Mouse (Mus musculus) forebrain, postnatal 0 days (tissue): ENCODE measurements around the gene Mapkap1. TPM values are rescaled to one million over a fixed set of nuclear protein-coding genes. Genes with fewer than 3 reads are reported as not detected.

Source experiments
- ATAC-seq: fragments of 200-750 bp; cut with Nextera tagmentation; 2 replicates; pipeline ENCODE4 v1.8.0; 2017; ENCODE audit warnings: mild to moderate bottlenecking, moderate library complexity
- DNase-seq: peaks from one replicate; pipeline ENCODE4 v3.0.0-alpha.2; 2015
- H3K27ac ChIP-seq: fragments of 300-500 bp; sonication (generic); 2 replicates; pipeline ENCODE4 v1.5.1; 2014; ENCODE audit warnings: low read depth, mild to moderate bottlenecking, antibody characterized with exemption, low read length, moderate library complexity, mixed read lengths
- H3K27me3 ChIP-seq: fragments of 300-500 bp; sonication (generic); 2 replicates; pipeline ENCODE4 v1.6.1; 2014; ENCODE audit warnings: mild to moderate bottlenecking, low read length, mixed read lengths; ENCODE audit not compliant: insufficient read depth
- H3K36me3 ChIP-seq: fragments of 300-500 bp; sonication (generic); 2 replicates; pipeline ENCODE4 v1.6.1; 2014; ENCODE audit warnings: mild to moderate bottlenecking, moderate library complexity; ENCODE audit not compliant: insufficient read depth
- H3K4me1 ChIP-seq: fragments of 300-500 bp; sonication (generic); 2 replicates; pipeline ENCODE4 v1.6.1; 2014; ENCODE audit warnings: antibody characterized with exemption; ENCODE audit not compliant: insufficient read depth
- H3K4me2 ChIP-seq: fragments of 300-500 bp; sonication (generic); 2 replicates; pipeline ENCODE4 v1.6.1; 2014; ENCODE audit warnings: low read depth, mild to moderate bottlenecking, moderate library complexity
- H3K4me3 ChIP-seq: fragments of 300-500 bp; sonication (generic); 2 replicates; pipeline ENCODE4 v1.5.1; 2014; ENCODE audit warnings: low read depth, low read length, mixed read lengths
- H3K9ac ChIP-seq: fragments of 300-500 bp; sonication (generic); 2 replicates; pipeline ENCODE4 v1.6.1; 2014; ENCODE audit warnings: mild to moderate bottlenecking
- H3K9me3 ChIP-seq: fragments of 300-500 bp; sonication (generic); 2 replicates; pipeline ENCODE4 v1.6.1; 2016; ENCODE audit warnings: low read length
- CTCF ChIP-seq: sonication (generic); IDR thresholded peaks from 2 replicates; pipeline ENCODE4 v1.5.1; 2016; ENCODE audit warnings: antibody characterized with exemption, control low read depth, low read depth
- WGBS: fragments of 180-500 bp; shearing (Covaris S2); extraction: QIAGEN DNeasy Blood & Tissue Kit; methylation state at CpG from one replicate; pipeline ENCODE4 v1.1.7; 2014; 5-methylcytosine and 5-hydroxymethylcytosine counted together
- polyA plus RNA-seq: library from polyadenylated mRNA; unstranded; fragments of >200 nt; fragmentation: Nextera tagmentation; extraction: Ambion mirVana; gene quantifications from 2 replicates; pipeline ENCODE4 v1.2.1, GENCODE M21; 2015
- total RNA-seq: library from RNA; depleted of rRNA; stranded (reverse); fragments of >200 nt; gene quantifications from 2 replicates; pipeline ENCODE4 v1.2.3, GENCODE M21; 2014; rRNA removed

Mapkap1 gene
- total and polyA plus RNA-seq, 2 experiments from 2014 or later, result 102 TPM

DNA sequence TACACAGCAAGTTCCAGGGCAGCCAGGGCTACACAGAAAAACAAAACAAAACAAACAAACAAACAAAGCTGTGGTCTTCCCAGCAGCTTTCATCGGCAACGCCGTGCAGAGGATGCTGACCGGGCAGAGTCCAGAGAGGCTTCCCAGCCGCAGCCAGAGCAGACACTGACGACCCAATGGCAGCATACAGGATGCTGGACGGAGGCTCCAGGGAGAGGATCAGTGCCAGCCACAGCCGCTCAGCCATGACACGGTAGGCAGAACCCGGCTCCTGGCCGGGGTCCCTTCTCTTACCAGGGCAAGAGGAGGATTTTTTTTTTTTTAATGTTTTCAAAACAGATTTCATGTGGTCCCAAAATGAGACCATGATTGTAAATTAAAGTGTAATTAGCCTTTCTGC lies 240.8 kb downstream of the Mapkap1 start:
- no peaks in the 10 kb centered on the region for H3K9me3 ChIP-seq
- peaks cover 3% of the 10 kb centered on the region; the same call in 1 of the 2 replicates for H3K27me3 ChIP-seq
- ATAC-seq (no peak), DNase-seq (no peak)
- no peak overlapping the region for H3K4me2 ChIP-seq
- WGBS, result 45% methylated on average over 11 of the region's 11 CpGs
- H3K4me1 ChIP-seq, result peaks cover 8% of the 10 kb centered on the region
- no peak overlapping the region for H3K9ac ChIP-seq
- H3K36me3 ChIP-seq, result no peaks in the 10 kb centered on the region
- no peak overlapping the region for H3K4me3 ChIP-seq
- no peak overlapping the region for H3K27ac ChIP-seq
- TF ChIP-seq CTCF, result no peak

DNA sequence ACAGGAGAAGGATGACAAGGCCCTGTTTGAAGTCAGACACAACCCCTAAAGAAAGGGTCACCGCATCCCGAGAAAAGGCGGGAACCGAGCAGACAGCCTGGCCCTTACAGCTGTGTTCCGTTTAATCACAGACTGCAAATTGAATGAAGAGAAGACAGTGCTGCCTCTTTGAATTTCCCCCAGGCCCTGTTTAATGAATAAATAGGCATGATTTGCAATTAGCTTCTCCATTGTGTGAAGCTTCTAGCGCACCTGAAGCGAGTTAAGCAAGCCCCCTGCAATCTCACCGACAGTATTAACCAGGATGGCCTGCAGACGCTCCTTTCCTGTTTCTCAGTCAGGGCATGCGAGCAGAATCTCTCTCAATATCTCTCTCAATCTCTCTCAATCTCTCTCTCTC lies 261.2 kb downstream of the Mapkap1 start:
- DNase-seq (peak; percentile 42), ATAC-seq (peak; percentile 14; the same call in 1 of the 2 replicates)
- H3K9ac ChIP-seq, result 0 out of 2 replicates have a peak overlapping the region, but pooled peaks have one; percentile 4
- H3K4me2 ChIP-seq, result no peak overlapping the region
- no peaks in the 10 kb centered on the region for H3K36me3 ChIP-seq
- no peaks in the 10 kb centered on the region for H3K27me3 ChIP-seq
- no peaks in the 10 kb centered on the region for H3K4me1 ChIP-seq
- H3K27ac ChIP-seq, result no peak overlapping the region
- no peak overlapping the region for H3K4me3 ChIP-seq
- no peaks in the 10 kb centered on the region for H3K9me3 ChIP-seq
- 24% methylated on average over 10 of the region's 10 CpGs for WGBS
- TF ChIP-seq CTCF, result no peak

DNA sequence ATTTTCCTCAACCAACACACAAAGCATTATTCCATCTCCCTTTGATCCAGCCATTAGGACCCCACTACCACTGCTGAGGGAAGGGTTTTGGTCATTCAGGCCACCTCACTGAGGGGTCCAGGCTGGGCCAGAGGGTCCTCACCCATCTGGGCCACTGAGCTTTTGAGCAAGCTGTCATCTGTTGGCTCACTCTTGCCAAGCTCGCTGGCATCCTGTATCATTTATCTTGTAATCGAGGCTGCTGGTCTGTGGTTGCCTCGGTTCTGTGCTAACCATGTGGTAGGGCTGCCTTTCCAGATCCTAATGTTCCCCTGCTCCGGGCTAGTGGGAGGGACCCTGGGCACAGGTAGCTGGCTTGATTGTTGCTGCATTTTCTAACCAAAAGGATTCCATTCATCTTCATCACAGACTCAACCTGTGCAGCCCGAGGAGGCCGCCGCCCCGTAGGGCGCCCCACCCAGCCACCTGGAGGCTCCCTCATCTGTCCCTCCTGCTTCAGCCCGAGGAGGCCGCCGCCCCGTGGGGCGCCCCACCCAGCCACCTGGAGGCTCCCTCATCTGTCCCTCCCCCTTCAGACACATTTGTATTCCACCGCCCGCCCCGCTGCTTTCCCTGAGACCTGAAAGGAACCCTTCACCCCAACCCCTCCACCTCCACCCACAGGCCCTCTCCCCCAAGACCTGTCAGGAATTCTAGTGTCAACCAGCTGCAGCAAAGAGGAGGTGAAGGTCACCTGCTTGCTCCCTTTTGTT lies 262.0 kb downstream of the Mapkap1 start:
- no peak for TF ChIP-seq CTCF
- no peak overlapping the region for H3K4me3 ChIP-seq
- WGBS, result 42% methylated on average over 17 of the region's 17 CpGs
- H3K27ac ChIP-seq, result no peak overlapping the region
- DNase-seq, result peak; percentile 41
- H3K4me1 ChIP-seq, result no peaks in the 10 kb centered on the region
- no peaks in the 10 kb centered on the region for H3K27me3 ChIP-seq
- no peak overlapping the region; the same call in 1 of the 2 replicates for H3K4me2 ChIP-seq
- H3K36me3 ChIP-seq, result no peaks in the 10 kb centered on the region; the same call in 1 of the 2 replicates
- ATAC-seq, result peak; percentile 27
- H3K9ac ChIP-seq, result no peak overlapping the region
- no peaks in the 10 kb centered on the region for H3K9me3 ChIP-seq

DNA sequence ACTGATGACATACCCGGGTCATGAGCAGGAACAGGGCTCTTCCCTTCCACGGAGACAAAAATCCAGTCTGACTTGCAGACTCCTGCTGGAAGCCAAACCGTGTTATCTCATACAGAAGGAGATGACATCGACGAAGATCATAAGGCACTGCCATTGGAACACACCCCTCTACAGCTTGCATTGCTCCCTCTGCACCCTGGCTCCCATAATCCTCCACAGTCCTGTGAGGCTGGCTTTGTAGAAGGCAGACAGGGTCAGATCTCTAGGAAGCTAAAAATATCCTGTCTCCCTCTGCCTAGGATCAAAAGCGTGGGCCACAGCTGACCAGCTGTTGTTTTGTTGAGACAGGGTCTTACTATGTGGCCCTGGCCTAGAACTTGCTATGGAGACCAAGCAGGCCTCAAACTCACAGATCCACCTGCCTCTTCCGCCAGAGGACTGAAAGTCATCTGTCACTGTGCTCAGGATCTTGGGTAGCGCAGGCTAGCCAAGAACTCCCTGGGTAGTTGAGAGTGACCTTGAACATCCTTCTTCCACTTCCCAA lies 262.7 kb downstream of the Mapkap1 start:
- H3K36me3 ChIP-seq, result no peaks in the 10 kb centered on the region; the same call in 1 of the 2 replicates
- H3K27ac ChIP-seq, result no peak overlapping the region
- ATAC-seq (no peak), DNase-seq (no peak)
- no peaks in the 10 kb centered on the region for H3K4me1 ChIP-seq
- TF ChIP-seq CTCF, result no peak
- H3K27me3 ChIP-seq, result no peaks in the 10 kb centered on the region
- no peak overlapping the region for H3K4me2 ChIP-seq
- H3K9ac ChIP-seq, result no peak overlapping the region
- no peaks in the 10 kb centered on the region for H3K9me3 ChIP-seq
- H3K4me3 ChIP-seq, result no peak overlapping the region
- 69% methylated on average over 8 of the region's 8 CpGs for WGBS

DNA sequence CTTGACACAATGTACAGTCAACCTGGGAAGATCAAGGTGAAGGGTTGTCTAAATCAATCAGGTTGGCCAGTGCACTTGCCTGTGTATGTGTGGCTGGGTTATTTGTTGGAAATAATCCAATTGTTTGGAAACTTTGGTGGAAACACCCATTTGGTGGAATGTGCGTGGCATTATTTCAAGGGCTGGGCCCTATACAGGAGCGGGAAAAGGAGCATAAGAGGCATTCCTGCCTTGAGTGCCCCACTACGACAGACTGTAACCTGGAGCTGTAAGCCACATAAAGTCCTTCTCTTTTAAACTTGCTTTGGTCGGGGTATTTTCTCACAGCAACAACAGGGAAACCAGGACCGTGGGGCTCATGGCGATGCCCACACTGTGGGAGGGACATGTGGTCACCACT lies 263.9 kb downstream of the Mapkap1 start:
- no peak for ATAC-seq
- no peak overlapping the region for H3K4me3 ChIP-seq
- peaks cover 7% of the 10 kb centered on the region for H3K36me3 ChIP-seq
- no peak overlapping the region for H3K27ac ChIP-seq
- no peaks in the 10 kb centered on the region for H3K4me1 ChIP-seq
- no peak overlapping the region for H3K9ac ChIP-seq
- TF ChIP-seq CTCF, result no peak
- H3K27me3 ChIP-seq, result no peaks in the 10 kb centered on the region
- no peak for DNase-seq
- no peak overlapping the region for H3K4me2 ChIP-seq
- WGBS, result 83% methylated on average over 6 of the region's 6 CpGs
- no peaks in the 10 kb centered on the region for H3K9me3 ChIP-seq

- peak; percentile 70 for ATAC-seq
- Histone ChIP-seq H3K4me1 (no peaks in the 10 kb centered on the region), H3K36me3 (peaks cover 18% of the 10 kb centered on the region), H3K9me3 (no peaks in the 10 kb centered on the region), H3K9ac (peak overlapping the region; percentile 60), H3K4me3 (peak overlapping the region; percentile 43), H3K27ac (peak overlapping the region; percentile 40; the same call in 1 of the 2 replicates), H3K27me3 (no peaks in the 10 kb centered on the region), H3K4me2 (peak overlapping the region; percentile 65)
- peak; percentile 77 for TF ChIP-seq CTCF
- 38% methylated on average over 31 of the region's 31 CpGs for WGBS
- peak; percentile 79 for DNase-seq
Observed at GRCm38 (mm10) chr2:34671385-34672026, 264.9 kb downstream of the Mapkap1 start.

DNA sequence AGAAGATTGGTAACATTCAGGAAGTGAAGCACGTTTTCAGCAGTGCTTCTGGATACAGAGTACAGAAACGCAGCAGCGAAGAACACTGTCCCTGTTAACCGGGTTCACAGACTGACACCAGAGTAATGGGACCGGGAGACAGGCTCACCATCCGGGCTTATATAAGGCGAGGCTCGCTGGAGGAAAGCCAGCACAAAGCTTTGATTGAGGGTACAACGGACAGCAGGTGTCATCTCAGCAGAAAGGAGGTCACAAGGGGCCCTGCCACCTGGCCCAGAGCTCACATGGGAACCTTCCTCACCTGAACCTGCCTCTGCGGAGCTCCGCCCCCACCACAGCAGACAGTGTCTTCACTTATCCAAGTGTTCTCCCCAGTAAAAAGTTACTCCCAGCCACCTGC lies 267.3 kb downstream of the Mapkap1 start:
- 93% methylated on average over 11 of the region's 11 CpGs for WGBS
- DNase-seq, result no peak
- H3K36me3 ChIP-seq, result peaks cover 40% of the 10 kb centered on the region
- no peaks in the 10 kb centered on the region for H3K27me3 ChIP-seq
- no peak overlapping the region for H3K27ac ChIP-seq
- H3K4me1 ChIP-seq, result no peaks in the 10 kb centered on the region
- no peak overlapping the region for H3K4me2 ChIP-seq
- no peak for TF ChIP-seq CTCF
- H3K4me3 ChIP-seq, result no peak overlapping the region
- ATAC-seq, result no peak
- no peak overlapping the region for H3K9ac ChIP-seq
- no peaks in the 10 kb centered on the region for H3K9me3 ChIP-seq

Other genes with a start within 250 kb of the Mapkap1 start
- gene Pbx3, start 33.6 kb upstream of the Mapkap1 start, total RNA-seq, result 60.2 and 83.2 TPM in 2 replicates
- gene Pbx3, start 33.6 kb upstream of the Mapkap1 start, polyA plus RNA-seq, result 48.5 and 49.2 TPM in 2 replicates